Mouse (Mus musculus) MEL (cell line): ENCODE measurements around the gene Daam1. TPM values are rescaled to one million over a fixed set of nuclear protein-coding genes. Genes with fewer than 3 reads are reported as not detected.

Experiments
- DNase-seq: peaks from one replicate; pipeline ENCODE4 v3.0.0; 2011; ENCODE audit warnings: low read depth, low spot score
- H3K27ac ChIP-seq: 2 replicates; pipeline ENCODE4 v1.5.1; 2012; ENCODE audit warnings: low read depth, mild to moderate bottlenecking, control low read depth, low read length, moderate library complexity; ENCODE audit not compliant: control insufficient read depth
- H3K27me3 ChIP-seq, 2 experiments: fragments of 150-350 bp in 1 of 2; sonication (generic) in 1 of 2; 2 replicates each; pipeline ENCODE4 v1.6.1; 2012; ENCODE audit warnings: low read length in 2 of 2, mild to moderate bottlenecking in 2 of 2, improper control_type of control experiment in 1 of 2, moderate library complexity in 1 of 2; ENCODE audit not compliant: insufficient read depth in 2 of 2, control insufficient read depth in 1 of 2
- H3K36me3 ChIP-seq, 2 experiments: 2 replicates each; pipeline ENCODE4 v1.6.1; 2012 to 2014; ENCODE audit warnings: low read length in 2 of 2, improper control_type of control experiment in 1 of 2, inconsistent platforms in 1 of 2, mild to moderate bottlenecking in 1 of 2; ENCODE audit not compliant: insufficient read depth in 2 of 2, control insufficient read depth in 1 of 2
- H3K4me1 ChIP-seq, 2 experiments: fragments of 150-350 bp in 1 of 2; sonication (generic) in 1 of 2; 2 replicates each; pipeline ENCODE4 v1.6.1; 2012; ENCODE audit warnings: low read length in 2 of 2, improper control_type of control experiment in 1 of 2, mild to moderate bottlenecking in 1 of 2; ENCODE audit not compliant: insufficient read depth in 2 of 2, control insufficient read depth in 1 of 2
- H3K4me3 ChIP-seq, 2 experiments: fragments of 150-350 bp in 1 of 2; sonication (generic) in 1 of 2; 2 replicates each; pipeline ENCODE4 v1.5.1; 2012; ENCODE audit warnings: low read depth in 2 of 2, low read length in 2 of 2, mild to moderate bottlenecking in 2 of 2, moderate library complexity in 2 of 2, control low read depth in 1 of 2, improper control_type of control experiment in 1 of 2; ENCODE audit not compliant: control insufficient read depth in 1 of 2, insufficient read depth in 1 of 2
- H3K79me2 ChIP-seq: 2 replicates; pipeline ENCODE4 v1.6.1; 2012; ENCODE audit warnings: mild to moderate bottlenecking, low read length, moderate library complexity; ENCODE audit not compliant: control insufficient read depth, poor library complexity, insufficient read depth
- H3K9ac ChIP-seq: 2 replicates; pipeline ENCODE4 v1.6.1; 2012; ENCODE audit warnings: low read depth, mild to moderate bottlenecking, control low read depth, low read length, moderate library complexity; ENCODE audit not compliant: control insufficient read depth, poor library complexity, severe bottlenecking
- H3K9me3 ChIP-seq: fragments of 150-350 bp; sonication (generic); replicated peaks from 2 replicates; pipeline ENCODE4 v1.6.1; 2012; ENCODE audit warnings: mild to moderate bottlenecking, low read length, improper control_type of control experiment, moderate library complexity; ENCODE audit not compliant: insufficient read depth
- BHLHE40 ChIP-seq: IDR thresholded peaks from 2 replicates; pipeline ENCODE4 v1.6.1; 2012; ENCODE audit warnings: low read depth, mild to moderate bottlenecking, inconsistent platforms, low read length, improper control_type of control experiment, borderline replicate concordance
- CHD1 ChIP-seq: IDR thresholded peaks from 2 replicates; pipeline ENCODE4 v1.6.1; 2012; ENCODE audit warnings: low read depth, mild to moderate bottlenecking, inconsistent platforms, low read length, improper control_type of control experiment
- CHD2 ChIP-seq: IDR thresholded peaks from 2 replicates; pipeline ENCODE4 v1.6.1; 2011; ENCODE audit warnings: low read length, improper control_type of control experiment
- E2F4 ChIP-seq: IDR thresholded peaks from 2 replicates; pipeline ENCODE4 v1.6.1; 2011; ENCODE audit warnings: low read depth, low read length, improper control_type of control experiment, borderline replicate concordance
- ELF1 ChIP-seq: IDR thresholded peaks from 2 replicates; pipeline ENCODE4 v1.6.1; 2014; ENCODE audit warnings: low read depth, mild to moderate bottlenecking, inconsistent platforms, low read length, improper control_type of control experiment, moderate library complexity
- GATA1 ChIP-seq: IDR thresholded peaks from 2 replicates; pipeline ENCODE4 v1.6.1; 2011; ENCODE audit warnings: low read depth, low read length, improper control_type of control experiment
- JUND ChIP-seq: IDR thresholded peaks from 2 replicates; pipeline ENCODE4 v1.6.1; 2011; ENCODE audit warnings: low read depth, mild to moderate bottlenecking, improper control_type of control experiment, low read length
- MEF2A ChIP-seq: IDR thresholded peaks from 2 replicates; pipeline ENCODE4 v1.6.1; 2014; ENCODE audit warnings: low read depth, mild to moderate bottlenecking, inconsistent platforms, low read length, improper control_type of control experiment; ENCODE audit not compliant: poor library complexity, insufficient replicate concordance, severe bottlenecking; ENCODE audit errors: extremely low read depth
- MXI1 ChIP-seq: IDR thresholded peaks from 2 replicates; pipeline ENCODE4 v1.6.1; 2011; ENCODE audit warnings: mild to moderate bottlenecking, low read depth, low read length, improper control_type of control experiment
- MYB ChIP-seq: IDR thresholded peaks from 2 replicates; pipeline ENCODE4 v1.6.1; 2011; ENCODE audit warnings: mild to moderate bottlenecking, low read depth, low read length, improper control_type of control experiment
- POLR2A ChIP-seq, 2 experiments: IDR thresholded peaks; 2 replicates each; pipeline ENCODE4 v1.6.1; 2011 to 2012; ENCODE audit warnings: low read length in 2 of 2, mild to moderate bottlenecking in 2 of 2, control low read depth in 1 of 2, improper control_type of control experiment in 1 of 2, low read depth in 1 of 2, moderate library complexity in 1 of 2; ENCODE audit not compliant: control insufficient read depth in 1 of 2, insufficient read depth in 1 of 2, poor library complexity in 1 of 2
- RAD21 ChIP-seq: IDR thresholded peaks from 2 replicates; pipeline ENCODE4 v1.6.1; 2011; ENCODE audit warnings: mild to moderate bottlenecking, low read depth, low read length, improper control_type of control experiment
- SIN3A ChIP-seq: IDR thresholded peaks from 2 replicates; pipeline ENCODE4 v1.6.1; 2012; ENCODE audit warnings: low read length, improper control_type of control experiment, inconsistent platforms
- SMC3 ChIP-seq: IDR thresholded peaks from 2 replicates; pipeline ENCODE4 v1.6.1; 2011; ENCODE audit warnings: low read depth, low read length, improper control_type of control experiment
- ZMIZ1 ChIP-seq: IDR thresholded peaks from 2 replicates; pipeline ENCODE4 v1.6.1; 2012; ENCODE audit warnings: low read depth, mild to moderate bottlenecking, inconsistent platforms, low read length, improper control_type of control experiment, moderate library complexity
- polyA plus RNA-seq, 2 experiments: library from polyadenylated mRNA; stranded (reverse) in 1 of 2; unstranded in 1 of 2; fragments of >175 nt in 1 of 2; fragments of >200 nt in 1 of 2; gene quantifications; 2 replicates each; pipeline versions ENCODE4 v1.2.1 to v1.2.4; 2012; ENCODE audit warnings: low replicate concordance in 2 of 2, low read depth in 1 of 2; ENCODE audit not compliant: insufficient read length in 2 of 2, insufficient read depth in 1 of 2, missing spikeins in 1 of 2
- total RNA-seq: library from RNA; depleted of rRNA; stranded (reverse); fragments of 300-350 nt; gene quantifications from 2 replicates; pipeline ENCODE4 v1.2.3, GENCODE M21; 2012

Daam1 gene
- total and polyA plus RNA-seq, 3 experiments = 9.2 to 12.0 TPM; not detected in 1

DNA sequence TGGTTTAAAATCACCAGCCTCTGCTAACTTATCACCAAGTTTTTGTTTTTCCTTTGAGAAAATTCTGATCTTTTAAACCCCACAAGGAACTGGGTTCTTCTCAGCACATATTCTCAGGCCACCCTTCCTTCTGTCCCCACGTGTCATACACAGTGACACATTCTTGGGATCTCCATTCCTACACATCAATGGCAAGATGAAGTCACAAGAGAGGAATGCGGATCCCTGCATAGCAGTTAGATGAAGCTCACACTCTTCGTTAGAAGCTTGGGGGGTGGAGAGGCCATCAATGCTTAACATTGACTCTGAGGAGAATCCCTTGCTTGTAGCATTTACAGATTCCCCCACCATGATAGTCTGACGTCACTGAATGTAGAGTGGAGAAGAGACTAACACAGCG, 10.8 kb upstream of the Daam1 start:
- Histone ChIP-seq H3K9ac (no peak overlapping the region), H3K4me1 (no peaks in the 10 kb centered on the region), H3K27me3 (no peaks in the 10 kb centered on the region), H3K27ac (no peak overlapping the region), H3K36me3 (no peaks in the 10 kb centered on the region), H3K9me3 (no peaks in the 10 kb centered on the region), H3K4me3 (no peak overlapping the region), H3K79me2 (no peaks in the 10 kb centered on the region)
- DNase-seq = no peak
- no peak for TF ChIP-seq MXI1
- no peak for TF ChIP-seq ZMIZ1
- TF ChIP-seq, all 39 proteins: peak for 0

DNA sequence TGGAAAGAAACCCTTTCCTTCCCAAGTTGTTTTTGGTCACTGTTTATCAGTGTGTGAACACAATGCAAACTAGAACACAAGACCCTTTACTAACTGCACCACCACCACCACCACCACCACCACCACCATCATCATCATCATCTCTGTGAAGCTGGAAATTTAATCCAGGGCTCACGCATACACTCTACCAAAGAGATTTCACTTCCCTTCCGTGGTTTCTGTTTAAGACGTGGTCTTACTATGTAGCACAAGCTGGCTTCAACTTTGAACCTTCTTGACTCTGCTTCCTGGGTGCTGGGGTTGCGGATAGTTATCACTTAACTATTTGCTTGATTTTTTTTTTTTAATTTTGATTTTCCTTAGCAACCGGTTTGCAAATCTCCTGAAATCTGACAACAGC, 9.6 kb upstream of the Daam1 start:
- Histone ChIP-seq H3K9me3 (no peaks in the 10 kb centered on the region), H3K9ac (no peak overlapping the region), H3K4me3 (no peak overlapping the region), H3K27me3 (peaks cover 0 to 2% of the 10 kb centered on the region in 2 experiments; a peak in 1 of 4 replicates), H3K79me2 (no peaks in the 10 kb centered on the region), H3K27ac (no peak overlapping the region)
- TF ChIP-seq MYB (no peak), RAD21 (no peak), CHD1 (no peak)
- TF ChIP-seq, all 39 proteins: peak for 0
- Histone ChIP-seq H3K36me3 (no peaks in the 10 kb centered on the region), H3K4me1 (no peaks in the 10 kb centered on the region)
- no peak for DNase-seq

DNA sequence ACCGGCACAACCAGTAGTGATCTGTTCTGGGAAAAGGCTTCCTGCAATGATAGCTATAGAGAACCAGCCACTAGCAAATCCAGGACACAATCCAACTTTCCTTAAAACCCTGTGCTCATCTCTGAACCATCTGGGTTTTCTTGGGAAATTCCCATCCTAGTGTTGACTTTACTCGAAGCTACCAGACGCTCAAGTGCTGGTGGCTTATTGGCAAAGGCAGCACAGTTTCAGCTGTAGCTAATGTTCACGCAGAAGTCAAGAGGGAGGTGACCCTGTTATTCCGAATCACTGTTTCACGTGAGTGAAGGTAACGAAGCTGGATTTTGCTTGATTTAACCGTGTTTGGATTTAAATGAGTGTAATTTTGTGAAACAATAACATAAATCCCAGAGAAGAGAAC, 9.1 kb upstream of the Daam1 start:
- no peak for DNase-seq
- H3K79me2 ChIP-seq = no peaks in the 10 kb centered on the region
- H3K27me3 ChIP-seq = peaks cover 0 to 2% of the 10 kb centered on the region in 2 experiments; a peak in 1 of 4 replicates
- H3K27ac ChIP-seq = no peak overlapping the region
- no peak overlapping the region for H3K4me3 ChIP-seq
- H3K9ac ChIP-seq = no peak overlapping the region
- no peaks in the 10 kb centered on the region for H3K36me3 ChIP-seq
- no peak for TF ChIP-seq SMC3
- no peak for TF ChIP-seq ELF1
- TF ChIP-seq BHLHE40 = no peak
- TF ChIP-seq JUND = no peak
- TF ChIP-seq GATA1 = no peak
- TF ChIP-seq SIN3A = no peak
- no peak for TF ChIP-seq MEF2A
- no peak for TF ChIP-seq POLR2A (IDR thresholded peaks at IDR 0.05; ENCODE audit: control insufficient read depth in 1 of 2, insufficient read depth in 1 of 2, low read depth in 1 of 2, low read length in 2 of 2, poor library complexity in 1 of 2)
- TF ChIP-seq CHD2 = no peak
- TF ChIP-seq E2F4 = no peak
- TF ChIP-seq, all 39 proteins: peak for 0
- no peaks in the 10 kb centered on the region for H3K4me1 ChIP-seq
- no peaks in the 10 kb centered on the region for H3K9me3 ChIP-seq
